Mouse (Mus musculus): Measurements from ENCODE around the gene Runx1.

DNA sequence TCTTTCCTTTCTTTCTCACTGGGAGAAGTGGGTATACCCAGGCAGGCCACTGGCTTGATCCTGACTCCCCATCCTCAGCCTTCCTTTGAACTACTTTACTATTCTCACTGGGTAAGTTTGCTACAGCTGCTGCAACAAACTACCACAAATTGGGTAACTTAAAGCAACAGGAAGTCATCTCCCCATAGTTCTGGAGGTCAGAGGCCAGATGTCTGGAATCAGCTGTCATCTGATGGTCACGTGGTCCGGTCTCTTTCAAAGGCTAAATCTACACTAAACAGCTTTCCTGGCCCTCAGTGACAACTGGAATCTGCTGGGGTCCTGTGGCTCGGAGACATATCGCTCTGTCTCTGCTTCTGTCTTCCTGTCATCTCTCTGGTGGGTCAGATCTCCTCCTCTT is 252.8 kb downstream of the Runx1 start:
- TF ChIP-seq CTCF (IDR thresholded peaks at IDR 0.05; ENCODE audit: insufficient read depth, low read depth, low read length) (no peak), POLR2A (IDR thresholded peaks at IDR 0.05; ENCODE audit: insufficient read depth, low read depth, low read length) (no peak)

Data from olfactory bulb, adult 2 months (tissue).